Mouse (Mus musculus): ENCODE measurements around the gene Arhgap10. TPM values are rescaled to one million over a fixed set of nuclear protein-coding genes. Genes with fewer than 3 reads are reported as not detected.

The Arhgap10 gene
- total and polyA plus RNA-seq, 3 experiments: 22.5 to 58.2 (median 51.4) TPM

DNA sequence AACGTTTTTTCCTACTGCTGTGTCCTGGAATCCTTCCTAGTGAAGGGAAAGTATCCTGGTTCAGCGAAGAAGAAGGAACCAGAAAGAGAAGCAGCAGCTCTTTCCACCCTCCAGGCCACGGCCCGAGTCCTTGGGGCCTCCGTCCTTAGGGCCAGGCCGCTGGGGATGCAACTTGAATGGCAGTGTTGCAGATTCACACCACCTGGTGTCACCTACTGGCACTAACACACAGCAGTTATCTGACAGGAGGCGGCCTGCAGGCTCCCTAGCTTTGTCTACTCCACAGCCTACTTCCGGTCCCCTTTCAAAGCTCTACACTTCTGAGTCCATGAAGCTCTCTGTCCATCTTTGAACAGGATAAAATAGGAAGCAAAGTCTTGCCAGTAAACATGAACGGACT is 37.8 kb downstream of the Arhgap10 start:
- no peak overlapping the region for H3K9ac ChIP-seq (ENCODE audit: low read depth, low read length)
- DNase-seq: no peak
- peaks cover 6% of the 10 kb centered on the region for H3K36me3 ChIP-seq (ENCODE audit: control insufficient read depth, insufficient read depth, low read length)
- TF ChIP-seq EP300 (IDR thresholded peaks at IDR 0.05; ENCODE audit: insufficient read depth, low read depth, low read length) (no peak), POLR2A (IDR thresholded peaks at IDR 0.05; ENCODE audit: insufficient read depth, low read depth, low read length) (no peak), CTCF (IDR thresholded peaks at IDR 0.05) (0 out of 2 replicates have a peak, but pooled peaks have one; percentile 18)
- H3K27ac ChIP-seq: peak overlapping the region; percentile 46
- intact Hi-C loops (cut with DNase I): loop anchor here (5.0 kb wide), 2 partner anchors 37 to 43 kb away; partner anchors contain the start of gene Arhgap10
- no peaks in the 10 kb centered on the region for H3K27me3 ChIP-seq (ENCODE audit: control insufficient read depth, insufficient read depth, low read length)
- H3K79me2 ChIP-seq (replicated peaks; ENCODE audit: control insufficient read depth, insufficient read depth, low read length): 0 out of 2 replicates have a peak, but pooled peaks cover 1% of the 10 kb centered on the region
- peaks cover 35% of the 10 kb centered on the region for H3K4me1 ChIP-seq (ENCODE audit: control insufficient read depth, insufficient read depth, low read length)
- 55% methylated on average over 9 of the region's 9 CpGs for WGBS
- H3K4me3 ChIP-seq: no peak overlapping the region

DNA sequence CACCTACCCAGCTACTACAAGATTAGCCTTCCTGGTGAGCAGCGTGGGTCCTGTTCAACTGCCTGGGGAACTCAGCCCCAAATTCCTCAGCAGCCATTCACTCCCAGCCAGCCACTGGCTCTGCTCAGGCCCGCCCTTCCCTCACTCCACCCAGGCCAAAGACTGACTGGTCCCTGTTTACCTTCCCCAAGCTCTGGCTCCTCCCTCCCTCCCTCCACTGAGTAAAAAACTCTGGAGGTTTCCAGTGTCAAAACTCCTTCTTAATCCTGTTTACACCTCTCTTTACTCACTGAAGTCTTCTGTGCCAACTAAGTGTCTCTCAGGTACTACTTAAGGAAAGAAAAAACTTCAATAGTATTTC is 38.9 kb downstream of the Arhgap10 start:
- no peak for TF ChIP-seq EP300 (IDR thresholded peaks at IDR 0.05; ENCODE audit: insufficient read depth, low read depth, low read length)
- no peak for TF ChIP-seq POLR2A (IDR thresholded peaks at IDR 0.05; ENCODE audit: insufficient read depth, low read depth, low read length)
- TF ChIP-seq CTCF (IDR thresholded peaks at IDR 0.05): no peak
- Histone ChIP-seq H3K27ac (peak overlapping the region; percentile 72), H3K4me1 (ENCODE audit: control insufficient read depth, insufficient read depth, low read length) (peaks cover 30% of the 10 kb centered on the region), H3K9ac (ENCODE audit: low read depth, low read length) (no peak overlapping the region), H3K27me3 (ENCODE audit: control insufficient read depth, insufficient read depth, low read length) (no peaks in the 10 kb centered on the region), H3K79me2 (replicated peaks; ENCODE audit: control insufficient read depth, insufficient read depth, low read length) (0 out of 2 replicates have a peak, but pooled peaks cover 1% of the 10 kb centered on the region), H3K36me3 (ENCODE audit: control insufficient read depth, insufficient read depth, low read length) (peaks cover 6% of the 10 kb centered on the region), H3K4me3 (no peak overlapping the region)
- intact Hi-C loops (cut with DNase I): loop anchor here (5.0 kb wide), 2 partner anchors 38 to 42 kb away; partner anchors contain the start of gene Arhgap10
- peak in 1 of 2 experiments; percentile 46 for DNase-seq
- WGBS: 56% methylated on average over 2 of the region's 2 CpGs

DNA sequence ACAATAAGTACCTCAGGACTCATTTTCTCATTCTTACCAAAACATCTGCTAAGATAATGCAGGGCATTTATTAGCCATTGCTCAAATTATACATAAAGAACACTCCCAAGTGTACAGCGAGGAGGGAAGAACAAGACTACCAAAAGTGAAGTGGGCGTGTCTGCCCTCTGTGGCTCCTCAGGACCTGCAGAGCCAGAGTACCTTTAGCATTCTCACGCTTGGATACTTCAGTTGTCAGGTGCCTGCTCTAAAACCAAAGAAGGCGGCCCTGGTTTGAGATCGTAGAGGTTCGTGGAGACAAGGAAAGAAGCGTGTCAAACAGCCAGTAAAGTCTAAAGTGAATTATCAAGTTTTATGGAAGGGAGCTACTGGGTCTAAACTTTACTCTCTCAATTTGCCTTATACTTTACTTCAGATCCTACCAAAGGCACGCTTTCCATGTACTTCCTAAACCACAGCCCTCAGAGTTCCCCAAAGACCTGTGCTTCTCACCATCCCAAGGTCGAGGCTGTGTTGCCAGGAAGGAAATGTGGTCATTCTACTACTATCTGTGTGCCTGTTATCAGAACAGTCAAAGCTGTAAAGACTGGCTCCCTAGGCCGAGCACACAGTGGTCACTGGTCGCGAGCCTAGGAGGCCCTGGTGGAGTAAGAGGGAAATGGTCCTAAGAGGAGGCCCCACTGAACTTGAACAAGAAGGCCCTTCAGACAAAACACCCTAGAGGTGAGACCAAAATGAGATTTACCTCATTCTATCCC is 39.4 kb downstream of the Arhgap10 start:
- no peak overlapping the region for H3K4me3 ChIP-seq
- H3K27ac ChIP-seq: peak overlapping the region; percentile 72
- peaks cover 27% of the 10 kb centered on the region for H3K4me1 ChIP-seq (ENCODE audit: control insufficient read depth, insufficient read depth, low read length)
- H3K36me3 ChIP-seq (ENCODE audit: control insufficient read depth, insufficient read depth, low read length): peaks cover 6% of the 10 kb centered on the region
- no peak overlapping the region for H3K9ac ChIP-seq (ENCODE audit: low read depth, low read length)
- TF ChIP-seq EP300 (IDR thresholded peaks at IDR 0.05; ENCODE audit: insufficient read depth, low read depth, low read length) (no peak), CTCF (IDR thresholded peaks at IDR 0.05) (peak; percentile 21; the same call in 1 of the 2 replicates)
- 0 out of 2 replicates have a peak, but pooled peaks cover 1% of the 10 kb centered on the region for H3K79me2 ChIP-seq (replicated peaks; ENCODE audit: control insufficient read depth, insufficient read depth, low read length)
- DNase-seq: no peak
- intact Hi-C loops (cut with DNase I): loop anchor here (5.0 kb wide), 2 partner anchors 39 to 41 kb away; partner anchors contain the start of gene Arhgap10
- 58% methylated on average over 12 of the region's 12 CpGs for WGBS
- H3K27me3 ChIP-seq (ENCODE audit: control insufficient read depth, insufficient read depth, low read length): no peaks in the 10 kb centered on the region

DNA sequence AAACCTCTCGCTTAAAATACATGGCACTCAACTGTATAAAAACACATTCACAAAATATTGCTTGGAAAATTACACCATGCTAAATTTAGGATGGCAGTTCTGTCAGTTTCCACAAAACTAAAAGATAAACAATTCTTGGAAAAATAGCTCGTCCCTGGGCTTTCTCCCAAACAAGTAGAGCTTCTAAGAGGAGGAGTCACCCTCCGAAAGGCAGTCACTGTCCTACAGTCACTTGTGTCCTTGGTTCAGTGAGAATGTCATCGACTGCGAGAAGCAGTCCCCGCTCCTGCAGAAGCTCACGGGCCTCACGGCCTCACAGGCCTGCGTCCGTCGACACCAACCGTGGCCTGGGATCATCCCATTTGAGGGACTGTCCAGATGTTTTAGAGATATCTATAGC is 40.1 kb downstream of the Arhgap10 start:
- H3K4me3 ChIP-seq: no peak overlapping the region
- 0 out of 2 replicates have a peak, but pooled peaks cover 1% of the 10 kb centered on the region for H3K79me2 ChIP-seq (replicated peaks; ENCODE audit: control insufficient read depth, insufficient read depth, low read length)
- 43% methylated on average over 12 of the region's 12 CpGs for WGBS
- no peaks in the 10 kb centered on the region for H3K27me3 ChIP-seq (ENCODE audit: control insufficient read depth, insufficient read depth, low read length)
- intact Hi-C loops (cut with DNase I): loop anchor here (5.0 kb wide), 2 partner anchors 40 kb away; partner anchors contain the start of gene Arhgap10
- peak in 1 of 2 experiments; percentile 32 for DNase-seq
- H3K27ac ChIP-seq: peak overlapping the region; percentile 72
- peaks cover 30% of the 10 kb centered on the region for H3K4me1 ChIP-seq (ENCODE audit: control insufficient read depth, insufficient read depth, low read length)
- TF ChIP-seq POLR2A (IDR thresholded peaks at IDR 0.05; ENCODE audit: insufficient read depth, low read depth, low read length) (no peak), EP300 (IDR thresholded peaks at IDR 0.05; ENCODE audit: insufficient read depth, low read depth, low read length) (0 out of 2 replicates have a peak, but pooled peaks have one; percentile 20)
- peaks cover 4% of the 10 kb centered on the region for H3K36me3 ChIP-seq (ENCODE audit: control insufficient read depth, insufficient read depth, low read length)
- H3K9ac ChIP-seq (ENCODE audit: low read depth, low read length): no peak overlapping the region

DNA sequence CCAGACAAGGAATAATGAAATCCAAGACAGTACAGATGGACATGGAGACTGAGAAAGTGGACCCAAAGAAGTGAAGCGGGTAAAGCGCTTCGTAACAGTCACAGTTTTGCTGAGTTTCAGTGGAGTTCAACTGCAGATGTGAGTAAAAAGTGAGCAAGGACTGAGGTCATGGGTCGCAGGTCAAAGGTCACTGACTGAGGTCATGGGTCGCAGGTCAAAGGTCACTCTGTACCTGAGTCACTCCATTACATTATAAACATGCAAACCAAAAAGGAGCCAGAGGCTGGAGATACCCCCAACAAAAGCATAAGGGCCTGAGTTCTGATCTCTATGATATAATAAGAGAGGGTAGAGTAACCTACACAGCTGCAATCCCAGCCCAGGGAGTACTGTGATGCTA is 43.1 kb downstream of the Arhgap10 start:
- Histone ChIP-seq H3K9ac (ENCODE audit: low read depth, low read length) (no peak overlapping the region), H3K4me1 (ENCODE audit: control insufficient read depth, insufficient read depth, low read length) (peaks cover 24% of the 10 kb centered on the region), H3K27me3 (ENCODE audit: control insufficient read depth, insufficient read depth, low read length) (no peaks in the 10 kb centered on the region), H3K79me2 (replicated peaks; ENCODE audit: control insufficient read depth, insufficient read depth, low read length) (0 out of 2 replicates have a peak, but pooled peaks cover 3% of the 10 kb centered on the region), H3K27ac (no peak overlapping the region), H3K4me3 (no peak overlapping the region), H3K36me3 (ENCODE audit: control insufficient read depth, insufficient read depth, low read length) (peaks cover 4% of the 10 kb centered on the region)
- DNase-seq: no peak
- TF ChIP-seq EP300 (IDR thresholded peaks at IDR 0.05; ENCODE audit: insufficient read depth, low read depth, low read length): no peak
- no peak for TF ChIP-seq CTCF (IDR thresholded peaks at IDR 0.05)
- no peak for TF ChIP-seq POLR2A (IDR thresholded peaks at IDR 0.05; ENCODE audit: insufficient read depth, low read depth, low read length)
- WGBS: 94% methylated on average over 5 of the region's 5 CpGs
- intact Hi-C loops (cut with DNase I): loop anchor here (5.0 kb wide), 2 partner anchors 37 to 43 kb away; partner anchors contain the start of gene Arhgap10

DNA sequence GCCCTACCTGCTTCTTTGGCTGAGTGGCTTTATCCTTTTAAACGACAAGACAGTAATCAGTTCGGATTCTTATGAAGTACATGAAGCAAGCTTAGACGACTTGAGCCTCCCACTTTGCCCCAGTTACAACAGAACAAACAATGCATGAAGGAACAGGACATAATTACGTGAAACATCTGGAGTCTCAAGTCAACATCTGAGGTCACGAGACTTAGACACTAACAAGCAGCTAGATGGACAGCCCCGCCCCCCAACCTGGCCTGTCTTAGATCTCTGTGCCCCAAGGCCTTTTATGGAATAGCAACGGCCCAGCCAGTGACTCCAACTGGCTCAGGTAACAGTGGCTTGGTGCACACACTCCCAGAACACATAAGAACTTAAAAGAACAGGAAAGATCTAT is 44.0 kb downstream of the Arhgap10 start:
- Histone ChIP-seq H3K36me3 (ENCODE audit: control insufficient read depth, insufficient read depth, low read length) (peaks cover 4% of the 10 kb centered on the region), H3K4me1 (ENCODE audit: control insufficient read depth, insufficient read depth, low read length) (peaks cover 19% of the 10 kb centered on the region), H3K4me3 (no peak overlapping the region), H3K79me2 (replicated peaks; ENCODE audit: control insufficient read depth, insufficient read depth, low read length) (0 out of 2 replicates have a peak, but pooled peaks cover 2% of the 10 kb centered on the region), H3K27me3 (ENCODE audit: control insufficient read depth, insufficient read depth, low read length) (no peaks in the 10 kb centered on the region), H3K27ac (peak overlapping the region; percentile 74), H3K9ac (ENCODE audit: low read depth, low read length) (no peak overlapping the region; the same call in 1 of the 2 replicates)
- intact Hi-C loops (cut with DNase I): no loop called here
- 42% methylated on average over 7 of the region's 7 CpGs for WGBS
- no peak for DNase-seq
- TF ChIP-seq POLR2A (IDR thresholded peaks at IDR 0.05; ENCODE audit: insufficient read depth, low read depth, low read length) (no peak), EP300 (IDR thresholded peaks at IDR 0.05; ENCODE audit: insufficient read depth, low read depth, low read length) (no peak), CTCF (IDR thresholded peaks at IDR 0.05) (no peak)
